Mouse (Mus musculus) embryonic fibroblast, embryonic 13.5 days (primary cell): ENCODE data around the gene Sycn.

ENCODE experiments used
- CTCF ChIP-seq: IDR thresholded peaks from 2 replicates; pipeline ENCODE4 v1.5.1; 2011; ENCODE audit warnings: mild to moderate bottlenecking, control low read depth, low read length, moderate library complexity, borderline replicate concordance; ENCODE audit not compliant: insufficient read depth
- POLR2A ChIP-seq: IDR thresholded peaks from 2 replicates; pipeline ENCODE4 v1.6.1; 2011; ENCODE audit warnings: low read depth, mild to moderate bottlenecking, control low read depth, low read length, moderate library complexity

DNA sequence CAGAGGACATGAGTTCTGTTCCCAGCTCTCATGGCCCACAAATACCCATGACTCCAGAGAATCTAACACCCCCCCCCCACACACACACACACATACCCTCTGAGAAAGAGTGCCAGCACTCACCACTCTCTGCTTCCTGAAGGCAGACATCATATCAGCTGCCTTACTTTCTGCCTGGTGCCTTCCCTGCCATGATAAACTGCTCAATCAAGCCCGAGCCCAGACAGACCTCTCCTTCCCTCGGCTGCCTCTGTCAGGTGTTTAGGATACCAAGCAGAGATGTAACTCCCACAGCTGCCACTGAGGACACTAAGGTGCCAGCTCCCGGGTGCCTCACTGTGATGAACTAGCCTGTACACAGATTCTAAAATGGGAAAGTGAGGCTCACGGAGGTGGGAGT is 43.8 kb downstream of the Sycn start:
- TF ChIP-seq CTCF, result no peak
- no peak for TF ChIP-seq POLR2A
